Mouse (Mus musculus): ENCODE measurements at regions not wholly inside any gene's neighbourhood (a gene's known extent, or its start where the extent isn't known, plus 50 kb on each side); places are given as distances from the start of the nearest gene placed in this dataset.

DNA sequence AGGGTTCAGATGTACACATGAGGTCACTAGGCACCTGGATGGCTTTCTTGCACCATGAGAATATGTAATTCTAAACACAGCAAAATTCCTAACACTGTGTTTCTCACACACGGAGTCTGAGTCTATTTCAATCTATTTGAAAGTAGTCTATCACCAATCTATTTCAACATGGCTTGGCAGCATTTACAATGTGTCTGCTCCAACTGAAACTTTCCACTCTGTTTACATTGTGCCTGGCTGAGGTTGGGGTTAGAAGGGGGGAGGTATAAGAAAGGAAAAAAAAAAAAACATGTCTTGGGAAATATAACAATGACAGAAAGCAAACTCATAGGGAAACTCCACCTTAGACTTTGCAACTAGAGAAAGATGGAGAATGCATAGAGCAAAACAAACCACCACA is 602.9 kb upstream of the Arid1b start:
- no peak for DNase-seq (ENCODE audit: extremely low read depth, low read depth)

GRCm38 (mm10) chr17:4396119-4396518 is 598.0 kb upstream of the Arid1b start:
- peak; percentile 81 for DNase-seq (ENCODE audit: extremely low read depth, low read depth)

DNA sequence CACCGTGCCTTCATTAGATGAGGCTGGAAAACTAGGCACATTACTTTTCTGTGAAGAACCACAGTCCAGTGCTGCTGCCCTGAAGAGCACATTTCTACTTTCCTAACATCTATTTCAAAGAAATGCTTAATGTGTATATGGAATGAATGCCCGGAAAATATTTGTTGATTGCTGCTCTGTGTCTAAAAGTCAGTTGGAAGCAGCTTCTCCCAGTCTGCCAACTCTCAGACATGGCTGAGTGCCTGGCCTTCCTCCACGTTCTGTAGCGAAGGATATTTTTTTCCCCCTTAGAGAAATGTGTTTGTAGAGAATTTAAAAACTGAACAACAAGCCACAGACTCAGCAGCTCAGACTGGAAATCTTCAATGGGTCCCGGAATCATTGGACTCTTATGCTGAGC is 576.4 kb upstream of the Arid1b start:
- no peak for DNase-seq (ENCODE audit: extremely low read depth, low read depth)

DNA sequence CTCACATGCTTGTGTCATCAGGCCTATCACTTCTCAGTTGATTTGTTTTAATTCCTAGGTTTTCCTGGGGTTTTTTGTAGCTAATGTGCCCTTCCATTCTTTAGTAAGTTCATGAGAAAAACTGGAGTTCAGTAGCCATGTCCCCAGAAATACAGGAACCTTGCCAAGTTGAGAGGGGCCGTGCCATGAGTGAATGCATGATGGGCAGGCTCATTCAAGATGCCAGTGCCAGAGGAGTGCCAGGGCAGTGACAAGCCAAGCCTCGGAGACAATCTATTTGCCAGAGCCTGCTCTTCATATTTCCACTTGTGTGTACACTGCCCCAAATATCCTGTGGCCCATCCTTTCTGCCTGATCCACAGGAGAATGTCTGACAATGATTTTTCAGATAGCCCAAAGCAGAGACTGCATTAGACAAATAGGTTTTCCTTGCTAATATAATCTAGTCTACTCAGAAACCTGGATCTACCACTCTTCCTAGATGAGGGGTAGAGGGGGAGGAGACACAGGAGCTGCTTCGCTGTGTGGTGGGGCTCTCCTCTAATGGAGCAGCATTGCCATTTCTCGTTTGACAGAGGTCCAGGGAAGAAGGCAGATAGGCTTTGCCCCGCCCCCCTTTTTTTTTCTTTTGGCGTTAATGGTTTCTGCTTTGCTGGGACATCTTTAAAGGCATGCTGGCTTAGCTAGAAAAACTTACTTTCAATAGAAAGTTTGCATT is 569.5 kb upstream of the Arid1b start:
- DNase-seq (ENCODE audit: extremely low read depth, low read depth), result no peak

DNA sequence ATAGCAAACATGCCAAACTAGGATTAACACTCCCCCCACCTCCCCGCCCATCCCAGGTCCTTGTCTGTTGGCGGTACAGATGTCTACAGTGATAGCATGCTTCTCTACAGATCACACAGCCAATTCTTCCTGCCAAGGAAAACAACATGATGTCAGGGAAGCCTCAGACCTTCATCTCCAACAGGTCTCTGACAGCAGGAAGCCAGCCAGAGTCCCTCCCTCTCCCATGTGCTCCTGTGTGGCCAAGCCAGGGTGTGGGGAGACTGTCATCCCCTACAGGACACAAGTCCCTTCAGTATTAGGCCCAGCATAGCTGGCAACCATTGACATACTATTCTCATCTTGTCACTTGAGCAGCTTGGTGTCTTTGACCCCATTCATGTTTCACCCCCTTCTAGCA is 568.8 kb upstream of the Arid1b start:
- no peak for DNase-seq (ENCODE audit: extremely low read depth, low read depth)

- no peak for DNase-seq (ENCODE audit: extremely low read depth, low read depth)
Observed at GRCm38 (mm10) chr17:4429036-4429435, 565.1 kb upstream of the Arid1b start.

- DNase-seq (ENCODE audit: extremely low read depth, low read depth), result no peak
Observed at GRCm38 (mm10) chr17:4445606-4446005, 548.5 kb upstream of the Arid1b start.

GRCm38 (mm10) chr17:4457491-4457890 is 536.6 kb upstream of the Arid1b start:
- no peak for DNase-seq (ENCODE audit: extremely low read depth, low read depth)

DNA sequence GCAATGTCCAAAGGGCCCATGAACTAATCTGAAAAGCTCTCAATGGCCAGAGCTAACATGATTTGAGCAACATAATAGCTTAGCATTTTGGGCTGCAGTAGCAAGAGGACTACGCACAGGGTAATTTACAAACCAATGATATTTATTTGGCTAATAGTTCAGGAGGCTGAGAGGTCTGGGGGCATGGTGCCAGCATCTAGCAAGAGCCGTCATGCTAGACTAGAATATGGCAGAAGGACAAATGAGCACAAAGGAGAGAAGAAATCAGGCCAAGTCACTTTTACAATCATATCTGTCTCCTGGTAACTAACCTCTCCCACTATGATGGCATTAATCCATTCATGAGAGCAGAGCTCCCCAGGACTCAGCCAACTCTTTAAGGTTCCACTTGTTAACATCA is 532.6 kb upstream of the Arid1b start:
- DNase-seq (ENCODE audit: extremely low read depth, low read depth), result no peak

- DNase-seq (ENCODE audit: extremely low read depth, low read depth), result no peak
Observed at GRCm38 (mm10) chr17:4464286-4464880, 529.7 kb upstream of the Arid1b start.

GRCm38 (mm10) chr17:4465741-4466140 is 528.4 kb upstream of the Arid1b start:
- no peak for DNase-seq (ENCODE audit: extremely low read depth, low read depth)

GRCm38 (mm10) chr17:4472412-4472811 is 521.7 kb upstream of the Arid1b start:
- DNase-seq (ENCODE audit: extremely low read depth, low read depth), result no peak

GRCm38 (mm10) chr17:4474350-4474749 is 519.8 kb upstream of the Arid1b start:
- DNase-seq (ENCODE audit: extremely low read depth, low read depth), result no peak

- DNase-seq (ENCODE audit: extremely low read depth, low read depth), result no peak
Observed at GRCm38 (mm10) chr17:4475665-4476064, 518.5 kb upstream of the Arid1b start.

DNA sequence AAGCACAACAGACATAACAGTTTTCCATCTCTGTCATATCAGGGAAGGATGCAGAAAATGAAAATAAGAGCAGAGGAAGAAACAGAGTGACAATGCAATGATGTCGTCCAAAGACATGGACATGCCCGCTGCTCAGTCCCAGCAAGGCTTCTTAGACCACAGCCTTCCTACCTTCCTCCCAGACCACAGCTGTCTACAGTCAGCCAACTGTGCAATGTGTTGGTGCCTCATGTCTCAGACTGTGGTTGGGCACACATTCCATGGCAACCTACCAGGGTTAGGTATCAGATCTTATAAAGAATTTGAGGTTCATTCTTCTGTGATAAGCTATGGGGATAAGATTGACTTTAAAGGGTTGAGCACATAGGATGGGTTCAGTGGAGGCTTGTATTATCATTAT is 499.7 kb upstream of the Arid1b start:
- DNase-seq (ENCODE audit: extremely low read depth, low read depth), result no peak

GRCm38 (mm10) chr17:4500504-4500903 is 493.6 kb upstream of the Arid1b start:
- DNase-seq (ENCODE audit: extremely low read depth, low read depth), result no peak

GRCm38 (mm10) chr17:4501029-4501428 is 493.1 kb upstream of the Arid1b start:
- no peak for DNase-seq (ENCODE audit: extremely low read depth, low read depth)

DNA sequence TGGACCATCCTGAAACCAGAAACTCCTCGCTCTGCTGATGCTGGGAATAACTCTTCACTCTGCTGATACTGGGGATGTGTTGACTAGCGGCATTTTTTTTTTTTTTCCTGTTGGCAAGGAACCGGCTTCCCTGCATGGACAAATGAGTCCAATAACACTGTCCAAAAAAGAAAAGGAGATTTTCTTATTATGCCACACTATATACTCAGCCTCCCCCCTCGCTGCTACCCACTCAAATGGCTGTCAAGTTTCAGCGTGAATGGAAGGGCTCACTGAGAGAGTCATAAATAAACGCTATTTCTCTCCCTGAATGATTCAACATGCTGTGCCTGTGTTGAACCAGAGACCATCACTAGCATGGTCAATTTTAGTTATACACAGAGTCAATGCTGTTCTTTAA is 489.2 kb upstream of the Arid1b start:
- DNase-seq (ENCODE audit: extremely low read depth, low read depth), result no peak

GRCm38 (mm10) chr17:4509506-4509905 is 484.6 kb upstream of the Arid1b start:
- DNase-seq (ENCODE audit: extremely low read depth, low read depth), result no peak

- DNase-seq (ENCODE audit: extremely low read depth, low read depth), result no peak
Observed at GRCm38 (mm10) chr17:4516141-4516540, 478.0 kb upstream of the Arid1b start.

DNA sequence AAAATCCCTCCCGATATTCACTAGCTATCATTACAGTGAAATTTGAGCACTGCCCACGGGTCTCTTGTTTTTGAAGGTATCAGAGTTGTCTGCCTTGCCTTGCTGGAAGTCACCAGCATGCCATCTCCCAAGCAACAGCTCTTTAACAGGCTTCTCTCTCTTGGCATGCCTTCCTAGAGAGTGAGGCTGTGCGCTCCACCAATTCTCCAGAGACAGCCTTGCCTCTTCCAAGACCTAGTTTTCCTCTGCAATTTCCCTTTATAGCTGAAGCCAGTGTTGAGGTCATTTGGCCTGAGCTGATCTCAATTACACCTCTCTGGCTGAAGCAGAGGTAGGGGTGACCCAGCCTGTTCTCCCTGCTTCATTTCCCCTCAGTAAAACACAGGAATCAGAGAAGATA is 477.3 kb upstream of the Arid1b start:
- DNase-seq (ENCODE audit: extremely low read depth, low read depth), result no peak

- no peak for DNase-seq (ENCODE audit: extremely low read depth, low read depth)
Observed at GRCm38 (mm10) chr17:4521031-4521430, 473.1 kb upstream of the Arid1b start.

- DNase-seq (ENCODE audit: extremely low read depth, low read depth), result no peak
Observed at GRCm38 (mm10) chr17:4526466-4526865, 467.7 kb upstream of the Arid1b start.
